Mouse (Mus musculus) stomach, postnatal 0 days (tissue): ENCODE results near the gene Lrfn3.

Experiments
- CTCF ChIP-seq: IDR thresholded peaks from 2 replicates; pipeline ENCODE4 v1.5.1; 2016; ENCODE audit warnings: antibody characterized with exemption, low read depth, mild to moderate bottlenecking, moderate library complexity
- EP300 ChIP-seq: optimal IDR thresholded peaks from 2 replicates; pipeline ENCODE3; 2016; ENCODE audit warnings: antibody characterized with exemption

DNA sequence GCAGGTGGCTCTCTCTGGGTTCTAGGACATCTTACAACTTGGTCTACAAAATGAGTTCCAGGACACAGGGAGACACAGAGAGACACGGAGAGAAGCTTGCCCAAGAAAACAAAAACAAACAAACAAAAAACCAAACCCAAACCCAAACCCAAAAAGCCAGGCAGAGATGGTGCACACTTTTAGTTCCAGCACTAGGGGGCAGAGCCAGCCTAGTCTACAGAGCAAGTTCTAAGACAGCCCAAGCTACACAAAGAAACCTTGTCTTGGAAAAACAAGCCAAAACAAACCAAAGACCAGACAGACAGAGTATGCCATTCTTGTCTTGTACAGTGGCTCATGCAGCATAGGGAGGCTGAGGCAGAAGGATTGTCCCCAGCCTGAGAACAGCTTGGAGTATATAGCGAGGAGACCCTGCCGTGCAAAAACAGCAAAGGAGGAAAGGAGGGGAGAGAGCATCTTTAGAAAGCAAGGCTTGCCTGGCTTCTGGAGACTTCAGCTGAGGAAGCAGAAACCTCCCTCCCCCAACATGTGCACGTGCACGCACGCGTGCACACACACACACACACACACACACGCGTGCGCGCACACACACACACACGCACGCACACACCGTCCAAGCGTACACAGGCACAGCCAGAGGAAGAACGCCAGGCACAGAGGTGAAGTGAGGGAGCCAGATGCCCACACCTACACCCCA lies 56.3 kb downstream of the Lrfn3 start:
- peak; percentile 65 for TF ChIP-seq CTCF
- TF ChIP-seq EP300 = no peak
